Mouse (Mus musculus): ENCODE measurements around the gene Rab19.
"Not testable (repeated sequence)": the region's sequence is repeated elsewhere in the genome, so short reads cannot be mapped to it uniquely, and the experiment has no call there.

Gene Rab19

GRCm38 (mm10) chr6:39377311-39377827, 3.6 kb upstream of the Rab19 start, which contains the start of gene Slc37a3:
Gene Slc37a3 (minus strand): TSS chr6:39377675.
- in situ Hi-C loops (cut with MboI; ENCODE audit: unreplicated experiment in 2 of 2), result no loop called here

GRCm38 (mm10) chr6:39378161-39378835, 2.7 kb upstream of the Rab19 start:
- in situ Hi-C loops (cut with MboI; ENCODE audit: unreplicated experiment in 2 of 2), result not testable (repeated sequence)

- in situ Hi-C loops (cut with MboI; ENCODE audit: unreplicated experiment in 2 of 2), result no loop called here
Observed at GRCm38 (mm10) chr6:39379224-39379623, 1.8 kb upstream of the Rab19 start.

- in situ Hi-C loops (cut with MboI; ENCODE audit: unreplicated experiment in 2 of 2), result no loop called here
Observed at GRCm38 (mm10) chr6:39379749-39380148, 1.2 kb upstream of the Rab19 start.

- in situ Hi-C loops (cut with MboI; ENCODE audit: unreplicated experiment in 2 of 2), result no loop called here
Observed at GRCm38 (mm10) chr6:39380276-39380675, 699 bp upstream of the Rab19 start.

- in situ Hi-C loops (cut with MboI; ENCODE audit: unreplicated experiment in 2 of 2), result no loop called here
Observed at GRCm38 (mm10) chr6:39389988-39390387, 9.0 kb downstream of the Rab19 start.

GRCm38 (mm10) chr6:39395471-39395870, 14.5 kb downstream of the Rab19 start:
- in situ Hi-C loops (cut with MboI; ENCODE audit: unreplicated experiment in 2 of 2), result no loop called here

GRCm38 (mm10) chr6:39395916-39396315, 14.9 kb downstream of the Rab19 start:
- in situ Hi-C loops (cut with MboI; ENCODE audit: unreplicated experiment in 2 of 2), result no loop called here

GRCm38 (mm10) chr6:39397046-39397445, 16.1 kb downstream of the Rab19 start:
- in situ Hi-C loops (cut with MboI; ENCODE audit: unreplicated experiment in 2 of 2), result no loop called here

GRCm38 (mm10) chr6:39398342-39398741, 17.4 kb downstream of the Rab19 start:
- in situ Hi-C loops (cut with MboI; ENCODE audit: unreplicated experiment in 2 of 2), result no loop called here

- in situ Hi-C loops (cut with MboI; ENCODE audit: unreplicated experiment in 2 of 2), result no loop called here
Observed at GRCm38 (mm10) chr6:39400343-39400742, 19.4 kb downstream of the Rab19 start.

GRCm38 (mm10) chr6:39403136-39403535, 22.2 kb downstream of the Rab19 start:
- in situ Hi-C loops (cut with MboI; ENCODE audit: unreplicated experiment in 2 of 2), result no loop called here

GRCm38 (mm10) chr6:39406480-39406879, 25.5 kb downstream of the Rab19 start:
- in situ Hi-C loops (cut with MboI; ENCODE audit: unreplicated experiment in 2 of 2), result no loop called here

- in situ Hi-C loops (cut with MboI; ENCODE audit: unreplicated experiment in 2 of 2), result no loop called here
Observed at GRCm38 (mm10) chr6:39414106-39414505, 33.1 kb downstream of the Rab19 start.

- in situ Hi-C loops (cut with MboI; ENCODE audit: unreplicated experiment in 2 of 2), result no loop called here
Observed at GRCm38 (mm10) chr6:39415762-39416161, 34.8 kb downstream of the Rab19 start.

- in situ Hi-C loops (cut with MboI; ENCODE audit: unreplicated experiment in 2 of 2), result not testable (repeated sequence)
Observed at GRCm38 (mm10) chr6:39416654-39417053, 35.7 kb downstream of the Rab19 start.

- in situ Hi-C loops (cut with MboI; ENCODE audit: unreplicated experiment in 2 of 2), result no loop called here
Observed at GRCm38 (mm10) chr6:39419386-39419850, 38.4 kb downstream of the Rab19 start.

- in situ Hi-C loops (cut with MboI; ENCODE audit: unreplicated experiment in 2 of 2), result no loop called here
Observed at GRCm38 (mm10) chr6:39419851-39420721, 39.1 kb downstream of the Rab19 start, which contains the start of gene Mkrn1. Gene Mkrn1 (minus strand): TSS chr6:39420462.

- in situ Hi-C loops (cut with MboI; ENCODE audit: unreplicated experiment in 2 of 2), result no loop called here
Observed at GRCm38 (mm10) chr6:39420867-39421266, 39.9 kb downstream of the Rab19 start.

GRCm38 (mm10) chr6:39423130-39423551, 42.2 kb downstream of the Rab19 start:
- in situ Hi-C loops (cut with MboI; ENCODE audit: unreplicated experiment in 2 of 2), result no loop called here

GRCm38 (mm10) chr6:39423686-39424085, 42.7 kb downstream of the Rab19 start:
- in situ Hi-C loops (cut with MboI; ENCODE audit: unreplicated experiment in 2 of 2), result no loop called here

All from v-Abl transformed pro-B cells (cell line).